Mouse (Mus musculus): ENCODE measurements around the gene Cbarp. TPM values are rescaled to one million over a fixed set of nuclear protein-coding genes. Genes with fewer than 3 reads are reported as not detected.

Cbarp gene
- 1.2 TPM for polyA plus RNA-seq (2015; fragmentation: Illumina TruSeq; extraction: RNeasy Lipid Tissue Mini Kit (QIAGEN cat#74804); ENCODE audit: insufficient read depth, low replicate concordance)

GRCm38 (mm10) chr10:80140666-80141035, at the start of gene Cbarp:
Gene Cbarp (minus strand): TSS chr10:80140835.

GRCm38 (mm10) chr10:80179068-80180051, 38.7 kb upstream of the Cbarp start, which contains the start of gene Efna2:
Gene Efna2 (plus strand): TSS chr10:80179482.

GRCm38 (mm10) chr10:80172527-80173292, 32.1 kb upstream of the Cbarp start, which contains the start of gene 1600002K03Rik:
Gene 1600002K03Rik (plus strand): TSS chr10:80172944.

GRCm38 (mm10) chr10:80165392-80166128, 24.9 kb upstream of the Cbarp start, which contains the start of gene Cirbp:
Gene Cirbp (plus strand): TSS chr10:80165985.

GRCm38 (mm10) chr10:80147719-80148601, 7.3 kb upstream of the Cbarp start, which contains the start of gene Midn:
Gene Midn (plus strand): TSS chr10:80148272.

GRCm38 (mm10) chr10:80138553-80139438, 1.8 kb downstream of the Cbarp start, which contains the start of gene Atp5d:
Gene Atp5d (plus strand): TSS chr10:80138632.

GRCm38 (mm10) chr10:80115290-80115943, 25.2 kb downstream of the Cbarp start, which contains the start of gene Stk11:
Gene Stk11 (plus strand): TSS chr10:80115803.

GRCm38 (mm10) chr10:80105460-80105859, 35.2 kb downstream of the Cbarp start, which contains the start of gene Sbno2:
Gene Sbno2 (minus strand): TSS chr10:80105571.

Other genes with a start within 250 kb of the Cbarp start
- gene Cfd, start 250.0 kb downstream of the Cbarp start, polyA plus RNA-seq (2015; fragmentation: Illumina TruSeq; extraction: RNeasy Lipid Tissue Mini Kit (QIAGEN cat#74804); ENCODE audit: insufficient read depth, low replicate concordance): 1.0 TPM
- gene Med16, start 231.9 kb downstream of the Cbarp start, polyA plus RNA-seq (2015; fragmentation: Illumina TruSeq; extraction: RNeasy Lipid Tissue Mini Kit (QIAGEN cat#74804); ENCODE audit: insufficient read depth, low replicate concordance): 3.4 TPM
- not detected for gene Gm26602, start 230.0 kb downstream of the Cbarp start, polyA plus RNA-seq (2015; fragmentation: Illumina TruSeq; extraction: RNeasy Lipid Tissue Mini Kit (QIAGEN cat#74804); ENCODE audit: insufficient read depth, low replicate concordance)
- 0.33 TPM for gene Kiss1r, start 223.9 kb downstream of the Cbarp start, polyA plus RNA-seq (2015; fragmentation: Illumina TruSeq; extraction: RNeasy Lipid Tissue Mini Kit (QIAGEN cat#74804); ENCODE audit: insufficient read depth, low replicate concordance)
- 52.3 TPM for gene R3hdm4, start 219.6 kb downstream of the Cbarp start, polyA plus RNA-seq (2015; fragmentation: Illumina TruSeq; extraction: RNeasy Lipid Tissue Mini Kit (QIAGEN cat#74804); ENCODE audit: insufficient read depth, low replicate concordance)
- gene Arid3a, start 213.8 kb downstream of the Cbarp start, polyA plus RNA-seq (2015; fragmentation: Illumina TruSeq; extraction: RNeasy Lipid Tissue Mini Kit (QIAGEN cat#74804); ENCODE audit: insufficient read depth, low replicate concordance): 8.9 TPM
- 10.6 TPM for gene Wdr18, start 180.7 kb downstream of the Cbarp start, polyA plus RNA-seq (2015; fragmentation: Illumina TruSeq; extraction: RNeasy Lipid Tissue Mini Kit (QIAGEN cat#74804); ENCODE audit: insufficient read depth, low replicate concordance)
- not detected for gene Grin3b, start 170.1 kb downstream of the Cbarp start, polyA plus RNA-seq (2015; fragmentation: Illumina TruSeq; extraction: RNeasy Lipid Tissue Mini Kit (QIAGEN cat#74804); ENCODE audit: insufficient read depth, low replicate concordance)
- 23.2 TPM for gene Tmem259, start 156.5 kb downstream of the Cbarp start, polyA plus RNA-seq (2015; fragmentation: Illumina TruSeq; extraction: RNeasy Lipid Tissue Mini Kit (QIAGEN cat#74804); ENCODE audit: insufficient read depth, low replicate concordance)
- gene Cnn2, start 152.3 kb downstream of the Cbarp start, polyA plus RNA-seq (2015; fragmentation: Illumina TruSeq; extraction: RNeasy Lipid Tissue Mini Kit (QIAGEN cat#74804); ENCODE audit: insufficient read depth, low replicate concordance): 160 TPM
- 10.9 TPM for gene Abca7, start 144.3 kb downstream of the Cbarp start, polyA plus RNA-seq (2015; fragmentation: Illumina TruSeq; extraction: RNeasy Lipid Tissue Mini Kit (QIAGEN cat#74804); ENCODE audit: insufficient read depth, low replicate concordance)
- gene Arhgap45, start 124.2 kb downstream of the Cbarp start, polyA plus RNA-seq (2015; fragmentation: Illumina TruSeq; extraction: RNeasy Lipid Tissue Mini Kit (QIAGEN cat#74804); ENCODE audit: insufficient read depth, low replicate concordance): 93.1 TPM
- 19.3 TPM for gene Polr2e, start 101.0 kb downstream of the Cbarp start, polyA plus RNA-seq (2015; fragmentation: Illumina TruSeq; extraction: RNeasy Lipid Tissue Mini Kit (QIAGEN cat#74804); ENCODE audit: insufficient read depth, low replicate concordance)
- 128 TPM for gene Gpx4, start 93.7 kb downstream of the Cbarp start, polyA plus RNA-seq (2015; fragmentation: Illumina TruSeq; extraction: RNeasy Lipid Tissue Mini Kit (QIAGEN cat#74804); ENCODE audit: insufficient read depth, low replicate concordance)
- gene Sbno2, start 35.3 kb downstream of the Cbarp start, polyA plus RNA-seq (2015; fragmentation: Illumina TruSeq; extraction: RNeasy Lipid Tissue Mini Kit (QIAGEN cat#74804); ENCODE audit: insufficient read depth, low replicate concordance): 22.6 TPM
- gene Stk11, start 25.0 kb downstream of the Cbarp start, polyA plus RNA-seq (2015; fragmentation: Illumina TruSeq; extraction: RNeasy Lipid Tissue Mini Kit (QIAGEN cat#74804); ENCODE audit: insufficient read depth, low replicate concordance): 58.7 TPM
- 23.7 TPM for gene Atp5d, start 2.2 kb downstream of the Cbarp start, polyA plus RNA-seq (2015; fragmentation: Illumina TruSeq; extraction: RNeasy Lipid Tissue Mini Kit (QIAGEN cat#74804); ENCODE audit: insufficient read depth, low replicate concordance)
- gene Midn, start 7.4 kb upstream of the Cbarp start, polyA plus RNA-seq (2015; fragmentation: Illumina TruSeq; extraction: RNeasy Lipid Tissue Mini Kit (QIAGEN cat#74804); ENCODE audit: insufficient read depth, low replicate concordance): 29.3 TPM
- gene Cirbp, start 25.1 kb upstream of the Cbarp start, polyA plus RNA-seq (2015; fragmentation: Illumina TruSeq; extraction: RNeasy Lipid Tissue Mini Kit (QIAGEN cat#74804); ENCODE audit: insufficient read depth, low replicate concordance): 81.8 TPM
- gene 1600002K03Rik, start 32.1 kb upstream of the Cbarp start, polyA plus RNA-seq (2015; fragmentation: Illumina TruSeq; extraction: RNeasy Lipid Tissue Mini Kit (QIAGEN cat#74804); ENCODE audit: insufficient read depth, low replicate concordance): 13.5 TPM
- 0.35 TPM for gene Efna2, start 38.6 kb upstream of the Cbarp start, polyA plus RNA-seq (2015; fragmentation: Illumina TruSeq; extraction: RNeasy Lipid Tissue Mini Kit (QIAGEN cat#74804); ENCODE audit: insufficient read depth, low replicate concordance)
- gene Mum1, start 85.6 kb upstream of the Cbarp start, polyA plus RNA-seq (2015; fragmentation: Illumina TruSeq; extraction: RNeasy Lipid Tissue Mini Kit (QIAGEN cat#74804); ENCODE audit: insufficient read depth, low replicate concordance): 40.2 TPM
- 17.1 TPM for gene Ndufs7, start 108.3 kb upstream of the Cbarp start, polyA plus RNA-seq (2015; fragmentation: Illumina TruSeq; extraction: RNeasy Lipid Tissue Mini Kit (QIAGEN cat#74804); ENCODE audit: insufficient read depth, low replicate concordance)
- gene Gamt, start 120.2 kb upstream of the Cbarp start, polyA plus RNA-seq (2015; fragmentation: Illumina TruSeq; extraction: RNeasy Lipid Tissue Mini Kit (QIAGEN cat#74804); ENCODE audit: insufficient read depth, low replicate concordance): 2.3 TPM
- gene Dazap1, start 120.7 kb upstream of the Cbarp start, polyA plus RNA-seq (2015; fragmentation: Illumina TruSeq; extraction: RNeasy Lipid Tissue Mini Kit (QIAGEN cat#74804); ENCODE audit: insufficient read depth, low replicate concordance): 74.8 TPM
- gene Rps15, start 151.6 kb upstream of the Cbarp start, polyA plus RNA-seq (2015; fragmentation: Illumina TruSeq; extraction: RNeasy Lipid Tissue Mini Kit (QIAGEN cat#74804); ENCODE audit: insufficient read depth, low replicate concordance): 623 TPM
- 0.76 TPM for gene Apc2, start 155.1 kb upstream of the Cbarp start, polyA plus RNA-seq (2015; fragmentation: Illumina TruSeq; extraction: RNeasy Lipid Tissue Mini Kit (QIAGEN cat#74804); ENCODE audit: insufficient read depth, low replicate concordance)
- gene 2310011J03Rik, start 179.7 kb upstream of the Cbarp start, polyA plus RNA-seq (2015; fragmentation: Illumina TruSeq; extraction: RNeasy Lipid Tissue Mini Kit (QIAGEN cat#74804); ENCODE audit: insufficient read depth, low replicate concordance): 11.8 TPM
- 0.41 TPM for gene Pcsk4, start 188.7 kb upstream of the Cbarp start, polyA plus RNA-seq (2015; fragmentation: Illumina TruSeq; extraction: RNeasy Lipid Tissue Mini Kit (QIAGEN cat#74804); ENCODE audit: insufficient read depth, low replicate concordance)
- gene Reep6, start 189.1 kb upstream of the Cbarp start, polyA plus RNA-seq (2015; fragmentation: Illumina TruSeq; extraction: RNeasy Lipid Tissue Mini Kit (QIAGEN cat#74804); ENCODE audit: insufficient read depth, low replicate concordance): 0.26 TPM
- 2.1 TPM for gene Adamtsl5, start 207.6 kb upstream of the Cbarp start, polyA plus RNA-seq (2015; fragmentation: Illumina TruSeq; extraction: RNeasy Lipid Tissue Mini Kit (QIAGEN cat#74804); ENCODE audit: insufficient read depth, low replicate concordance)
- gene Plk5, start 215.6 kb upstream of the Cbarp start, polyA plus RNA-seq (2015; fragmentation: Illumina TruSeq; extraction: RNeasy Lipid Tissue Mini Kit (QIAGEN cat#74804); ENCODE audit: insufficient read depth, low replicate concordance): not detected
- gene Mex3d, start 246.8 kb upstream of the Cbarp start, polyA plus RNA-seq (2015; fragmentation: Illumina TruSeq; extraction: RNeasy Lipid Tissue Mini Kit (QIAGEN cat#74804); ENCODE audit: insufficient read depth, low replicate concordance): 4.6 TPM